Mouse (Mus musculus) spleen, adult 2 months (tissue): ENCODE data around the gene Stom.

Source experiments
- CTCF ChIP-seq: fragments of 200-500 bp; IDR thresholded peaks from 2 replicates; pipeline ENCODE4 v1.5.1; 2011; ENCODE audit warnings: mild to moderate bottlenecking, inconsistent platforms; ENCODE audit not compliant: insufficient read depth, insufficient read length, insufficient replicate concordance; ENCODE audit errors: extremely low read depth
- POLR2A ChIP-seq: fragments of 200-500 bp; IDR thresholded peaks from 2 replicates; pipeline ENCODE4 v1.6.1; 2011; ENCODE audit warnings: low read depth, low read length, inconsistent platforms

DNA sequence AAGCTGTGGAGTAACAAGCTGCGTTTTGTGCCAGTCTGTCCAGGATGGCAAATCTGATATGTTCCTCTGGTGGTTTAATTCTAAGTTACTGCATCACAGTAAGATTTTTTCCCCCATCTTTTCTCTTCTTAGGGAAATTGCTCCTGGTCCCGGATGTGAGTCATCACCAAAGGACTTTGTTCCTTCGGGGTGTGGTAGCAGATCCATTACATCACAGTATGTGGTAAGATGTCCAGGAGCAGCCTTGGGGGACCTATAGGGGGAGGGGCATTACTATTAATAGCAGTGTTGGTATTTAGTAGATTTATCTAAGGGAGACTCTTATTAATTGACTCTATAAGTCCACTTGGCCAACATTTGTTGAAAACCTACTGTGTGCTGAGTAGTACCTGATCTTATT is 5.8 kb upstream of the Stom start:
- no peak for TF ChIP-seq CTCF
- TF ChIP-seq POLR2A = no peak
